Mouse (Mus musculus): Measurements from ENCODE around the gene Snx9.

- TF ChIP-seq RCOR1 (IDR thresholded peaks at IDR 0.05; ENCODE audit: low read depth, low read length) (no peak), POLR2AphosphoS2 (IDR thresholded peaks at IDR 0.05; ENCODE audit: low read length) (no peak), MYC (IDR thresholded peaks at IDR 0.05; ENCODE audit: low read depth, low read length) (no peak), UBTF (IDR thresholded peaks at IDR 0.05; ENCODE audit: borderline replicate concordance, insufficient read depth, low read depth, low read length) (no peak), POLR2A (IDR thresholded peaks at IDR 0.05; ENCODE audit: control insufficient read depth in 1 of 2, insufficient read depth in 1 of 2, low read depth in 1 of 2, low read length in 2 of 2, poor library complexity in 1 of 2) (no peak), CTCF (IDR thresholded peaks at IDR 0.05 in 2 of 3, conservative IDR thresholded peaks at IDR 0.05 in 1 of 3; ENCODE audit: control insufficient read depth in 1 of 3, insufficient read depth in 1 of 3, low read depth in 2 of 3, low read length in 3 of 3, poor library complexity in 1 of 3, severe bottlenecking in 1 of 3) (no peak), TAL1 (IDR thresholded peaks at IDR 0.05; ENCODE audit: low read length) (no peak), HCFC1 (IDR thresholded peaks at IDR 0.05; ENCODE audit: low read depth, low read length) (no peak), ETS1 (IDR thresholded peaks at IDR 0.05; ENCODE audit: low read depth, low read length) (no peak), EP300 (IDR thresholded peaks at IDR 0.05; ENCODE audit: low read depth in 1 of 2, low read length in 2 of 2) (no peak)
Measured at GRCm38 (mm10) chr17:5858209-5858608, 17.1 kb downstream of the Snx9 start.
